Mouse (Mus musculus) MEL (cell line): ENCODE results near the gene Cox7b2. TPM values are rescaled to one million over a fixed set of nuclear protein-coding genes. Genes with fewer than 3 reads are reported as not detected.

Experiments
- DNase-seq: peaks from one replicate; pipeline ENCODE4 v3.0.0; 2011; ENCODE audit warnings: low read depth, low spot score
- H3K27ac ChIP-seq: 2 replicates; pipeline ENCODE4 v1.5.1; 2012; ENCODE audit warnings: low read depth, mild to moderate bottlenecking, control low read depth, low read length, moderate library complexity; ENCODE audit not compliant: control insufficient read depth
- H3K27me3 ChIP-seq, 2 experiments: fragments of 150-350 bp in 1 of 2; sonication (generic) in 1 of 2; 2 replicates each; pipeline ENCODE4 v1.6.1; 2012; ENCODE audit warnings: low read length in 2 of 2, mild to moderate bottlenecking in 2 of 2, improper control_type of control experiment in 1 of 2, moderate library complexity in 1 of 2; ENCODE audit not compliant: insufficient read depth in 2 of 2, control insufficient read depth in 1 of 2
- H3K36me3 ChIP-seq, 2 experiments: 2 replicates each; pipeline ENCODE4 v1.6.1; 2012 to 2014; ENCODE audit warnings: low read length in 2 of 2, improper control_type of control experiment in 1 of 2, inconsistent platforms in 1 of 2, mild to moderate bottlenecking in 1 of 2; ENCODE audit not compliant: insufficient read depth in 2 of 2, control insufficient read depth in 1 of 2
- H3K4me1 ChIP-seq, 2 experiments: fragments of 150-350 bp in 1 of 2; sonication (generic) in 1 of 2; 2 replicates each; pipeline ENCODE4 v1.6.1; 2012; ENCODE audit warnings: low read length in 2 of 2, improper control_type of control experiment in 1 of 2, mild to moderate bottlenecking in 1 of 2; ENCODE audit not compliant: insufficient read depth in 2 of 2, control insufficient read depth in 1 of 2
- H3K4me3 ChIP-seq, 2 experiments: fragments of 150-350 bp in 1 of 2; sonication (generic) in 1 of 2; 2 replicates each; pipeline ENCODE4 v1.5.1; 2012; ENCODE audit warnings: low read depth in 2 of 2, low read length in 2 of 2, mild to moderate bottlenecking in 2 of 2, moderate library complexity in 2 of 2, control low read depth in 1 of 2, improper control_type of control experiment in 1 of 2; ENCODE audit not compliant: control insufficient read depth in 1 of 2, insufficient read depth in 1 of 2
- H3K79me2 ChIP-seq: 2 replicates; pipeline ENCODE4 v1.6.1; 2012; ENCODE audit warnings: mild to moderate bottlenecking, low read length, moderate library complexity; ENCODE audit not compliant: control insufficient read depth, poor library complexity, insufficient read depth
- H3K9ac ChIP-seq: 2 replicates; pipeline ENCODE4 v1.6.1; 2012; ENCODE audit warnings: low read depth, mild to moderate bottlenecking, control low read depth, low read length, moderate library complexity; ENCODE audit not compliant: control insufficient read depth, poor library complexity, severe bottlenecking
- H3K9me3 ChIP-seq: fragments of 150-350 bp; sonication (generic); replicated peaks from 2 replicates; pipeline ENCODE4 v1.6.1; 2012; ENCODE audit warnings: mild to moderate bottlenecking, low read length, improper control_type of control experiment, moderate library complexity; ENCODE audit not compliant: insufficient read depth
- BHLHE40 ChIP-seq: IDR thresholded peaks from 2 replicates; pipeline ENCODE4 v1.6.1; 2012; ENCODE audit warnings: low read depth, mild to moderate bottlenecking, inconsistent platforms, low read length, improper control_type of control experiment, borderline replicate concordance
- CHD1 ChIP-seq: IDR thresholded peaks from 2 replicates; pipeline ENCODE4 v1.6.1; 2012; ENCODE audit warnings: low read depth, mild to moderate bottlenecking, inconsistent platforms, low read length, improper control_type of control experiment
- CTCF ChIP-seq, 3 experiments: IDR thresholded peaks in 2 of 3; conservative IDR thresholded peaks in 1 of 3; 2 replicates each; pipeline ENCODE4 v1.5.1; 2011 to 2012; ENCODE audit warnings: low read length in 3 of 3, low read depth in 2 of 3, mild to moderate bottlenecking in 2 of 3, improper control_type of control experiment in 1 of 3, inconsistent platforms in 1 of 3, mixed read lengths in 1 of 3, moderate library complexity in 1 of 3; ENCODE audit not compliant: control insufficient read depth in 1 of 3, insufficient read depth in 1 of 3, poor library complexity in 1 of 3, severe bottlenecking in 1 of 3
- ETS1 ChIP-seq: IDR thresholded peaks from 2 replicates; pipeline ENCODE4 v1.6.1; 2012; ENCODE audit warnings: low read depth, mild to moderate bottlenecking, inconsistent platforms, low read length, improper control_type of control experiment, moderate library complexity
- GABPA ChIP-seq: IDR thresholded peaks from 2 replicates; pipeline ENCODE4 v1.6.1; 2012; ENCODE audit warnings: low read depth, mild to moderate bottlenecking, inconsistent platforms, low read length, improper control_type of control experiment, moderate library complexity
- MAFK ChIP-seq: IDR thresholded peaks from 2 replicates; pipeline ENCODE4 v1.6.1; 2011; ENCODE audit warnings: low read depth, mild to moderate bottlenecking, low read length, improper control_type of control experiment, borderline replicate concordance
- MAX ChIP-seq: IDR thresholded peaks from 2 replicates; pipeline ENCODE4 v1.6.1; 2011; ENCODE audit warnings: low read length, improper control_type of control experiment
- MAZ ChIP-seq: IDR thresholded peaks from 2 replicates; pipeline ENCODE4 v1.6.1; 2012; ENCODE audit warnings: low read depth, mild to moderate bottlenecking, inconsistent platforms, low read length, improper control_type of control experiment
- MXI1 ChIP-seq: IDR thresholded peaks from 2 replicates; pipeline ENCODE4 v1.6.1; 2011; ENCODE audit warnings: mild to moderate bottlenecking, low read depth, low read length, improper control_type of control experiment
- MYB ChIP-seq: IDR thresholded peaks from 2 replicates; pipeline ENCODE4 v1.6.1; 2011; ENCODE audit warnings: mild to moderate bottlenecking, low read depth, low read length, improper control_type of control experiment
- NRF1 ChIP-seq: IDR thresholded peaks from 2 replicates; pipeline ENCODE4 v1.6.1; 2014; ENCODE audit warnings: low read depth, mild to moderate bottlenecking, inconsistent platforms, low read length, improper control_type of control experiment, moderate library complexity; ENCODE audit not compliant: poor library complexity, insufficient read depth, severe bottlenecking
- POLR2AphosphoS2 ChIP-seq: IDR thresholded peaks from 2 replicates; pipeline ENCODE4 v1.6.1; 2011; ENCODE audit warnings: low read length, improper control_type of control experiment
- POLR2AphosphoS5 ChIP-seq: IDR thresholded peaks from 2 replicates; pipeline ENCODE4 v1.6.1; 2012; ENCODE audit warnings: low read depth, borderline replicate concordance, mild to moderate bottlenecking, inconsistent platforms, low read length, moderate library complexity, mixed read lengths
- RAD21 ChIP-seq: IDR thresholded peaks from 2 replicates; pipeline ENCODE4 v1.6.1; 2011; ENCODE audit warnings: mild to moderate bottlenecking, low read depth, low read length, improper control_type of control experiment
- ZC3H11A ChIP-seq: IDR thresholded peaks from 2 replicates; pipeline ENCODE4 v1.6.1; 2012; ENCODE audit warnings: low read depth, mild to moderate bottlenecking, inconsistent platforms, low read length, improper control_type of control experiment
- ZKSCAN1 ChIP-seq: IDR thresholded peaks from 2 replicates; pipeline ENCODE4 v1.6.1; 2012; ENCODE audit warnings: low read depth, mild to moderate bottlenecking, inconsistent platforms, low read length, improper control_type of control experiment, moderate library complexity
- polyA plus RNA-seq, 2 experiments: library from polyadenylated mRNA; stranded (reverse) in 1 of 2; unstranded in 1 of 2; fragments of >175 nt in 1 of 2; fragments of >200 nt in 1 of 2; gene quantifications; 2 replicates each; pipeline versions ENCODE4 v1.2.1 to v1.2.4; 2012; ENCODE audit warnings: low replicate concordance in 2 of 2, low read depth in 1 of 2; ENCODE audit not compliant: insufficient read length in 2 of 2, insufficient read depth in 1 of 2, missing spikeins in 1 of 2
- total RNA-seq: library from RNA; depleted of rRNA; stranded (reverse); fragments of 300-350 nt; gene quantifications from 2 replicates; pipeline ENCODE4 v1.2.3, GENCODE M21; 2012; rRNA removed

Cox7b2 gene
- total and polyA plus RNA-seq, 3 experiments: not detected

- Histone ChIP-seq H3K4me1 (no peaks in the 10 kb centered on the region), H3K27me3 (no peaks in the 10 kb centered on the region), H3K27ac (no peak overlapping the region), H3K79me2 (no peaks in the 10 kb centered on the region), H3K4me3 (no peak overlapping the region), H3K36me3 (no peaks in the 10 kb centered on the region), H3K9me3 (no peaks in the 10 kb centered on the region), H3K9ac (no peak overlapping the region)
- TF ChIP-seq MYB: no peak
- no peak for TF ChIP-seq MAZ
- TF ChIP-seq MXI1: no peak
- TF ChIP-seq ETS1: no peak
- no peak for TF ChIP-seq CTCF (IDR thresholded peaks at IDR 0.05 in 2 of 3, conservative IDR thresholded peaks at IDR 0.05 in 1 of 3; ENCODE audit: control insufficient read depth in 1 of 3, insufficient read depth in 1 of 3, low read depth in 2 of 3, low read length in 3 of 3, poor library complexity in 1 of 3, severe bottlenecking in 1 of 3)
- no peak for TF ChIP-seq POLR2AphosphoS2
- TF ChIP-seq ZKSCAN1: no peak
- no peak for TF ChIP-seq CHD1
- TF ChIP-seq MAFK: no peak
- TF ChIP-seq ZC3H11A: no peak
- no peak for TF ChIP-seq POLR2AphosphoS5
- no peak for TF ChIP-seq NRF1
- no peak for TF ChIP-seq BHLHE40
- no peak for TF ChIP-seq MAX
- no peak for TF ChIP-seq GABPA
- TF ChIP-seq RAD21: no peak
- DNase-seq: no peak
These were observed 107.8 kb downstream of the Cox7b2 start for GRCm38 (mm10) chr5:71440174-71440573.

Other genes starting within 250 kb of the Cox7b2 start
- gene Gabrb1, start 109.9 kb upstream of the Cox7b2 start, total RNA-seq: not detected in 2 replicates
- under 1 TPM in 1 of 2 experiments, not detected in 1; 0.03 TPM for gene Gabrb1, start 109.9 kb upstream of the Cox7b2 start, polyA plus RNA-seq
- not detected in 2 replicates for gene Gabra4, start 110.1 kb upstream of the Cox7b2 start, total RNA-seq
- not detected for gene Gabra4, start 110.1 kb upstream of the Cox7b2 start, polyA plus RNA-seq